Mouse (Mus musculus) forebrain, embryonic 15.5 days (tissue): ENCODE results near the gene Aldh16a1. TPM values are rescaled to one million over a fixed set of nuclear protein-coding genes. Genes with fewer than 3 reads are reported as not detected.

Experiments used
- ATAC-seq: fragments of 200-750 bp; cut with Nextera tagmentation; replicated peaks from 2 replicates; pipeline ENCODE4 v1.8.0; 2017; ENCODE audit warnings: mild to moderate bottlenecking, moderate TSS enrichment, moderate library complexity
- H3K27ac ChIP-seq: fragments of 300-500 bp; sonication (generic); replicated peaks from 2 replicates; pipeline ENCODE4 v1.5.1; 2015; ENCODE audit warnings: mild to moderate bottlenecking, inconsistent platforms
- H3K27me3 ChIP-seq: fragments of 300-500 bp; sonication (generic); 2 replicates; pipeline ENCODE4 v1.6.1; 2015; ENCODE audit warnings: inconsistent platforms
- H3K36me3 ChIP-seq: fragments of 300-500 bp; sonication (generic); 2 replicates; pipeline ENCODE4 v1.6.1; 2015; ENCODE audit warnings: mild to moderate bottlenecking, inconsistent platforms
- H3K4me1 ChIP-seq: fragments of 300-500 bp; sonication (generic); 2 replicates; pipeline ENCODE4 v1.6.1; 2015; ENCODE audit warnings: inconsistent platforms
- H3K4me2 ChIP-seq: fragments of 300-500 bp; sonication (generic); replicated peaks from 2 replicates; pipeline ENCODE4 v1.6.1; 2015; ENCODE audit warnings: mild to moderate bottlenecking, inconsistent platforms
- H3K4me3 ChIP-seq: fragments of 300-500 bp; sonication (generic); 2 replicates; pipeline ENCODE4 v1.5.1; 2015; ENCODE audit warnings: mild to moderate bottlenecking, inconsistent platforms
- H3K9ac ChIP-seq: fragments of 300-500 bp; sonication (generic); replicated peaks from 2 replicates; pipeline ENCODE4 v1.6.1; 2015; ENCODE audit warnings: mild to moderate bottlenecking, inconsistent platforms
- H3K9me3 ChIP-seq: fragments of 300-500 bp; sonication (generic); 2 replicates; pipeline ENCODE4 v1.6.1; 2016; ENCODE audit warnings: inconsistent platforms
- WGBS: fragments of 180-500 bp; shearing (Covaris S2); methylation state at CpG from one replicate; pipeline ENCODE4 v1.1.7; 2015; ENCODE audit warnings: mixed read lengths; 5-methylcytosine and 5-hydroxymethylcytosine counted together
- polyA plus RNA-seq: library from polyadenylated mRNA; unstranded; fragments of >200 nt; fragmentation: Nextera tagmentation; extraction: Ambion mirVana; gene quantifications from 2 replicates; pipeline ENCODE4 v1.2.1, GENCODE M21; 2015

Aldh16a1 gene
- 25.6 and 30.8 TPM in 2 replicates for polyA plus RNA-seq

GRCm38 (mm10) chr7:45154096-45154992 lies at the start of gene Aldh16a1, which contains the start of gene Pih1d1:
Aldh16a1 (minus strand) TSS chr7:45154584.
Pih1d1 (plus strand) TSS chr7:45154303.
- Histone ChIP-seq H3K4me3 (peak within 1 kb of the TSS; percentile 79), H3K27ac (peak within 1 kb of the TSS; percentile 98), H3K27me3 (no peaks in the 10 kb centered on the region), H3K9ac (peak within 1 kb of the TSS; percentile 88), H3K9me3 (no peaks in the 10 kb centered on the region), H3K4me2 (peak within 1 kb of the TSS; percentile 73), H3K36me3 (0 out of 2 replicates have a peak, but pooled peaks cover 2% of the 10 kb centered on the region), H3K4me1 (peaks cover 21% of the 10 kb centered on the region)
- 5% methylated on average over 69 of the region's 69 CpGs for WGBS
- ATAC-seq, result peak; percentile 96

GRCm38 (mm10) chr7:45202654-45203053 lies 48.3 kb upstream of the Aldh16a1 start:
- 63% methylated on average over 10 of the region's 10 CpGs for WGBS
- H3K4me3 ChIP-seq, result no peak overlapping the region
- ATAC-seq, result no peak

GRCm38 (mm10) chr7:45198961-45199360 lies 44.6 kb upstream of the Aldh16a1 start:
- no peak for ATAC-seq
- Histone ChIP-seq H3K9me3 (no peaks in the 10 kb centered on the region), H3K4me3 (no peak overlapping the region), H3K27ac (no peak overlapping the region), H3K27me3 (no peaks in the 10 kb centered on the region), H3K36me3 (no peaks in the 10 kb centered on the region), H3K9ac (no peak overlapping the region), H3K4me2 (no peak overlapping the region), H3K4me1 (peaks cover 14% of the 10 kb centered on the region)
- 83% methylated on average over 11 of the region's 11 CpGs for WGBS

More at GRCm38 (mm10) chr7:45202654-45203053, 48.3 kb upstream of the Aldh16a1 start:
- Histone ChIP-seq H3K9me3 (no peaks in the 10 kb centered on the region), H3K27ac (no peak overlapping the region), H3K4me1 (peaks cover 16% of the 10 kb centered on the region), H3K9ac (no peak overlapping the region), H3K36me3 (no peaks in the 10 kb centered on the region), H3K27me3 (no peaks in the 10 kb centered on the region), H3K4me2 (no peak overlapping the region)

GRCm38 (mm10) chr7:45198435-45198834 lies 44.1 kb upstream of the Aldh16a1 start:
- Histone ChIP-seq H3K4me1 (peaks cover 13% of the 10 kb centered on the region), H3K9me3 (no peaks in the 10 kb centered on the region), H3K9ac (0 out of 2 replicates have a peak overlapping the region, but pooled peaks have one; percentile 13), H3K4me2 (no peak overlapping the region), H3K36me3 (no peaks in the 10 kb centered on the region), H3K27ac (no peak overlapping the region), H3K27me3 (no peaks in the 10 kb centered on the region), H3K4me3 (no peak overlapping the region)
- 11% methylated on average over 5 of the region's 5 CpGs for WGBS
- no peak; the same call in 1 of the 2 replicates for ATAC-seq

GRCm38 (mm10) chr7:45196994-45197393 lies 42.6 kb upstream of the Aldh16a1 start:
- ATAC-seq, result no peak
- Histone ChIP-seq H3K9me3 (no peaks in the 10 kb centered on the region), H3K4me1 (peaks cover 13% of the 10 kb centered on the region), H3K27me3 (no peaks in the 10 kb centered on the region), H3K27ac (no peak overlapping the region), H3K4me3 (no peak overlapping the region), H3K9ac (no peak overlapping the region), H3K36me3 (no peaks in the 10 kb centered on the region), H3K4me2 (no peak overlapping the region)
- 71% methylated on average over 5 of the region's 5 CpGs for WGBS

- Histone ChIP-seq H3K4me3 (no peak overlapping the region), H3K4me2 (no peak overlapping the region), H3K9ac (no peak overlapping the region), H3K9me3 (no peaks in the 10 kb centered on the region), H3K27ac (no peak overlapping the region), H3K4me1 (peaks cover 13% of the 10 kb centered on the region), H3K36me3 (no peaks in the 10 kb centered on the region), H3K27me3 (no peaks in the 10 kb centered on the region)
- ATAC-seq, result no peak
- 86% methylated on average over 4 of the region's 4 CpGs for WGBS
These were observed 41.8 kb upstream of the Aldh16a1 start for GRCm38 (mm10) chr7:45196176-45196535.

- Histone ChIP-seq H3K36me3 (no peaks in the 10 kb centered on the region), H3K27me3 (no peaks in the 10 kb centered on the region), H3K27ac (no peak overlapping the region), H3K9ac (no peak overlapping the region), H3K9me3 (no peaks in the 10 kb centered on the region), H3K4me2 (no peak overlapping the region), H3K4me1 (peaks cover 13% of the 10 kb centered on the region), H3K4me3 (no peak overlapping the region)
- no peak for ATAC-seq
- WGBS, result 59% methylated on average over 13 of the region's 13 CpGs
These were observed 41.2 kb upstream of the Aldh16a1 start for GRCm38 (mm10) chr7:45195341-45196175.

- H3K27me3 ChIP-seq, result no peaks in the 10 kb centered on the region
- no peak overlapping the region for H3K4me3 ChIP-seq
- H3K27ac ChIP-seq, result no peak overlapping the region
- no peak for ATAC-seq
- peaks cover 13% of the 10 kb centered on the region for H3K4me1 ChIP-seq
- WGBS, result 69% methylated on average over 17 of the region's 17 CpGs
- H3K9me3 ChIP-seq, result no peaks in the 10 kb centered on the region
- no peaks in the 10 kb centered on the region for H3K36me3 ChIP-seq
- no peak overlapping the region for H3K9ac ChIP-seq
- no peak overlapping the region for H3K4me2 ChIP-seq
These were observed 39.7 kb upstream of the Aldh16a1 start for GRCm38 (mm10) chr7:45193871-45194785.

GRCm38 (mm10) chr7:45193406-45193805 lies 39.0 kb upstream of the Aldh16a1 start:
- H3K27me3 ChIP-seq, result no peaks in the 10 kb centered on the region
- ATAC-seq, result no peak

GRCm38 (mm10) chr7:45192585-45193310 lies 38.4 kb upstream of the Aldh16a1 start:
- Histone ChIP-seq H3K27me3 (no peaks in the 10 kb centered on the region), H3K4me2 (no peak overlapping the region), H3K9me3 (no peaks in the 10 kb centered on the region), H3K27ac (no peak overlapping the region), H3K36me3 (no peaks in the 10 kb centered on the region), H3K4me3 (no peak overlapping the region), H3K4me1 (0 out of 2 replicates have a peak, but pooled peaks cover 2% of the 10 kb centered on the region), H3K9ac (no peak overlapping the region)
- no peak for ATAC-seq
- WGBS, result 82% methylated on average over 7 of the region's 7 CpGs

More at GRCm38 (mm10) chr7:45193406-45193805, 39.0 kb upstream of the Aldh16a1 start:
- Histone ChIP-seq H3K9ac (no peak overlapping the region), H3K4me2 (no peak overlapping the region), H3K9me3 (no peaks in the 10 kb centered on the region), H3K4me1 (peaks cover 8% of the 10 kb centered on the region), H3K4me3 (no peak overlapping the region), H3K27ac (no peak overlapping the region), H3K36me3 (no peaks in the 10 kb centered on the region)
- WGBS, result 64% methylated on average over 5 of the region's 5 CpGs
